Mouse (Mus musculus) frontal cortex, postnatal 10 days (tissue): ENCODE data around the gene Mmp1b.
"Not testable (repeated sequence)": the region's sequence is repeated elsewhere in the genome, so short reads cannot be mapped to it uniquely, and the experiment has no call there.

Source experiments
- DNase-seq, 2 experiments: peaks; one replicate each; pipeline ENCODE4 v3.0.0; 2022; ENCODE audit warnings: low spot score in 2 of 2, mixed read lengths in 1 of 2

Mmp1b gene

DNA sequence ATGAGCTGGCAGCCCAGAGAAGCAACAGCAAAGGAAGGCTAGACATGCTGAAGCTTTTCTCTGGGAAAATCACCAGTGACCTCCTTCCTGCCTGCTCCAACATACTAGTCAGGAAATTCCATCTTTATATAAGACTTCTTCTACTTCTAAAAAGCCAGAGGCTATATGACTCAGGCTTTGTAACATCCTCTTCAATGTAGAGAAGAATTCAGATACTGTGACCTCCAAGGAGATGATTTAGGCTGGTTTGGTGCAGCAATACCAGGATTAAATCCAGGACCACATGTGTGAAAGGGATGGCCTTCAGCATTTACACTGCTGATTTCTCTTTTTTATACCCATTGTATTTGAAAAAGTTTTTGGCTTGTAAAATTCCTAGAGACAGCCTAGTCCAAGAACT lies at the start of gene Mmp1b:
Gene Mmp1b, minus strand, starts transcription at position 101 of the 400 bp plus-strand sequence.
- DNase-seq: no peak

DNA sequence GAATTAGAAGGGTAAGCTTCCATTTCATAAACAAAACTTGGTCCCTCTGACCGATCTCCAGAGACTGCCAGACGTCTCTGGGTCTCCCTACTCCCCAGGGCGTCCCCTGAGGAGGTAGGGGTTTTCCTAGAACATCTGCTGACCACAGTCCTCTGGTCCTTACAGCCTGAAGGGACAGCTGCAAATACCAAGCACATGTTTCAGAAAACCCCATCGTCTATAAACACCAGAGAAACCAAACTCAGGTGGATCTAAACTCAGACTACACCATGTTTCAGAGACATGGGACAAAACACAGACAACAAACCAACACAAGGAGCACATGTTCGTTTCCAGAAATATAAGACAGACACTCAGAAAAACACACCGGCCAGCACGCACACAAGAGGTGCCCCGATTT lies 8.7 kb upstream of the Mmp1b start:
- not testable (repeated sequence) for DNase-seq

DNA sequence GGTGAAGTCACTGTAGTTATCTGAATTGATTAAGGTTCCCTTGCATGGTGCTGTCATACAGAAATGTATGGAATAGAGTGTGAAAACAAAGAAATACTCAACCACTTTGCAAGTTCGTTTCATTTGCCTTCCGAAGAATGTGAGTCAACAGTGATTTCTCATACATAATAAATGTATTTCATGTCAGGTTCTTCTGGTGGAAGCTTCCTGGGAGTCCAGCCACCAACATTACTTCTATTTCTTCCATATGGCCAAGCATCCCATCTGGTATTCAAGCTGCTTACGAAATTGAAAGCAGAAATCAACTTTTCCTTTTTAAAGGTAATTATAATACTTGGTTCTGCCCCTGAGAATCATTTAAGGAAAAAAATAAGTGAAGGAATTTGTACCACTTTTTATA lies 33.3 kb downstream of the Mmp1b start:
- no peak for DNase-seq

DNA sequence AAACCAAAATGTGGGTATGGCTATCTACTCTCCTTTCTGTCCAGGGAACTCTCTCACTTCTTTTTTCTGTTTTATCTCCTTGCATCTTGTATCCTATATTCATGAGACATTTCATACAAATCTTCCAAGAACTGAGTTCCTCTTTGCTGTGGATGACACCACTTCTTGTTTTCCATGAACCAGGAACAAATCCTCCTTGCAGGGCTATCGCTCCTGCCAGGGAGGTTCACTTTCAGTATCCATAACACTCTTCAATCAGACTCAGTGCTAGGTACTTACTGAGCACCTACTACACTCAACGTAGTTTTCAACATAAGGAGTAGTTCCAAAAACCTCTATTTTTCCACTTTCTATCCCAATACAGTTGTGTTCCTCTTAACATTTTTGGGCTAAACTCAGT lies 42.3 kb downstream of the Mmp1b start:
- no peak for DNase-seq

DNA sequence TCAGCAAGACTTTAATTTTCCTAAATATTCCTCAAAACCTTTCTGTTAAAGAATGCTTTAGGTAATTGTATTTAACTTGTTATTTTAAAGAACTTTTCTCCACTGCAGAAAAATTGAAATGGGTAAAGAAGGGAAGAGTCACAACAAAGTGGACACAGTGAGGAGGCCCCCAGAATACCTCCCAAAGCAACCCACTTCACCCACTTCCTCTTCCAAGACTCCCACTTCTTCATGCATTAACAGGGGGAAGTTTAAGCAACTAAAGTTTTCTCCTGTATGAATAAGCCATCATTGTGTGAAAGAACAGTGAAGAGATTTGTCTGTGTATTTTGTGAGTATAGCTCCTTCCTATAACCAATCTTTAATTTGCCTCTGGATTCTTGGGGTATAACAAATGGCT lies 43.7 kb downstream of the Mmp1b start, which contains the start of gene Mmp12:
Gene Mmp12, plus strand, starts transcription at position 275 of the 400 bp plus-strand sequence.
- no peak for DNase-seq

DNA sequence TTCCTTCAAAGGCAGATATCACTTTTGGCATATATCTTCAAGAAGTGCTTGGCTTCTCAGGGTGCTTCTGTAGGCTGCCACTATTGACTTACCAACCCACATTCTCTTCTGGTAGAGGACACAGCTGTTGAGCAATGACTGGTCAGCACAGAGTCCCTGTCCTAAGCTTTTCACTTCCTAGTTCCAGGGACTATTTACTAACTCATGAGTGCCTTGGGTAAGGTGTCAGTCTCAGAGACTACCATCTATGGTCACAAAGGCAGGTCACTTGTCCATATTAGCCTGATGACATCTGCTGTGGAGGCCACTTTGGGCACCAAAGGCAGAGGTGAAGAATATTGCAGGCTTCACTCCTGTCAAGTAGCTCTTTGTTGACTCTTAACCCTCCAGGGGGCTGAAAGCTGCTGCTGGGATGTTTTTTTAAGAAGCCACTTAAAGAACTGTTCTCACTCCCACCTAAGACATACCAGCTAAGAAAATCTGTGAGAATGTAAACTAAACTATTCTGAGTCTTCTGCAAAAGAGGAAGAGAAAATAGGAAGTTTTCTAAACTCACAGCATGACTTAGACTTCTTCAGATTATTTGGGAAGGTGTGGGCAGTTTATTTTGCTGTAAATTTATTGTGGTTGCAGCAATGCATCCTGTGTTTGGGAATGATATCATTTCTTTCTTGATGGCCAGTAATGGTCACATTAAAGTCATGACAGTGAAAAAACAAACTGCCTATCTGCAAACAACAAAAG lies 50.9 kb downstream of the Mmp1b start:
- no peak for DNase-seq

DNA sequence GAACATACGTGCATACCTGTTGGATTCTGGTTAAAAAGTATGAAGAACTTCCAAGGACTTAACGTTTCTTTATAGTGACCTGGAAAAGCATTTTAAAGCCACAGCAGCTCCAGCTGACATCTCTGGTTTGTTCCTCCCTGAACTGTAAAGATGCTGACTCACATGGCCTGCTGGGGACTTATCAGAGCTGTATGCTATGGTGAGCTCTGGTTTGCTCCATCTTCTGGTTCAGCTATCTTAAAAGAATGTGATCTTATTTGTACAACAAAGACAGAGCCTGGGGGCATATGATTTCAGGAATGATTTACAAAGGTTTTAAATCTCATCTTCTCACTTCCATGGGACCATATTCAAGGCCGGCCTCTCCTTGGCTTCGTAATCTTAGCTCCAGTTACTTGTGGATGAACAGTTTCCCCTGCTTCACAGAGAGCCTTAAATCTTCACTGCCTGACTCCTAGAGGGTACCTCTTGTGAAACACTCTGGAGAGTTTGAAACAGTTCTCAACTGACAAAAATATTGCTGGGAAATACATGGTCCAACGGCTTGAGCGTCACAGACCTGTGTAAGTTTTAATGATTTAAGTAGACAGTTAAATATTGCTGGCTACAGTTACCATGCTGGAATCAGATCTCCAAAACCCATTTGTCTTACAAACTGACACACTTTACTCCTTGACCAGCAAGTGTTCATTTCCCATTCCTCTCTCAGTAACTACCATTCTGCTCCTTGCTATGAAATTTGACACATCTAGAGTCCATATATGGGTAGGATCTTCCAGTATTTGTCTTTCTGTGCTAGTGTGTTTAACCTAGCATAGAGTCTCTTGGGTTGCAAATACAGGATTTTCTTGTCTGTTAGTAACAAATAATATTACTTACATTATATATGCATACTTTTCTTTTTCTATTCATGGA lies 51.8 kb downstream of the Mmp1b start:
- DNase-seq: no peak

DNA sequence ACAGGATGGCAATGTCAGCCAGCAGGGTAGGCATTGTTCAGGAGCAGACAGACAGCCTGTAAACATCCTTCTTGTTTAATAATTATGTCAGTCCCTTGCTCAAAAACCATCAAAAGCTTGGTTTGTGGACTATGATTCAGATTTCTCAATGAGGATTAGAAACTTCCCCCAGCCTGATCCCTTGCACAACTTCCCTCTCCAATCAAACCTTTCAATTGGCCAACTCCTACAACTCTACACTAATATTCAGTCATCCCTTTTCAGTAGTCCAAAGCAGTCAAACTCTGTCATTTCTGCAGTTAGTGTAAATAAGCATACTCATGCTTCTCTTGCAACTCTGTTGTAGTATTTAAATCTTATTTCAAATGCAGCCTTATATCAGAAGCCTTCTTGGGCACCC lies 56.0 kb downstream of the Mmp1b start:
- DNase-seq: no peak
